In the genomic region with DNA sequence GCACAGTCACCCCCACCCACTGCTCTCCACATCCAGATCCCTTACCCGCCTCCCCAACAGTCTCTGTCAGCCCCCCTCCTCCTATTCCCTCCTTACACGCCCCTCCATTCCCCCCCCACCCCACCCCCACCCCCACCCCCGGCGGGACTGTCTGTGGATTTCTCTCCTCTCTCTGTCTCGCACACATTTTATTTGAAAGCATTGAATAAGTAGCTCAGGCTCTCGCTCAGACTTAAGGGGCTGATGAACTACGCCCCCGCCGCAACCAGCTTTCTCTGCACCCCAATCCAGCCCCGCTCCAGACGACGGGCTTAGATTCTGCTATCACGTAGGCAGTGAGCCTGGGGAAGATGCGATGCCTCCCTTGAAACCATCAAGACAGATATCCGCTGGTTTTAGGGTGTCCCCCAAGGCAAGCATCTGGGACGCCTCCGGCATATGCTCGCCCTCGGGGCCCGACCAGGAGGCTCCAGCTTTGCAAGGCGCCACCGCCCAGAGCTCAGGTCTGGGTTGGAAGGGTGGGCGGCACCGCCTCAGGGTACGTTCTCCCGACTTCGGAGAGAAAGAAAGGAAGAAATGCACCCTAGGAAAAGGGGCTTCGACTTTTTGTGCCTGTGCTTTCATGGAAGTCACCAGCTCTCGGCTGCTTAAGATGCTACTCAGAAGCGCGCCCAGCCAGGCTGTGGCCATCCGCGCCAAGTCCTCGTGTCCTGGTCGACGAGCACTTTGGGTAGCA, we compare ENCODE assay signal across 8 mouse cellular contexts. TPM values are rescaled to one million over a fixed set of nuclear protein-coding genes. Genes with fewer than 3 reads are reported as not detected.
DNase-seq lines count a peak whose midpoint lies in the region; ATAC-seq lines count a peak whose summit lies in the region.

No protein-coding gene starts in this region.

- DNase-seq in A20 (ENCODE audit: low read depth, low spot score) (peak; percentile 89), adipocyte (ENCODE audit: low spot score) (no peak)
- peak; percentile 40 for DNase-seq in embryo, embryonic 11.5 days (ENCODE audit: low read depth, low spot score)
- DNase-seq in layer of hippocampus, adult 9-11 months, result peak; percentile 57
- DNase-seq in right cerebral cortex, adult 18-20 months, result peak; percentile 69

- no peaks in the 10 kb centered on the region for H3K36me3 ChIP-seq in heart, embryonic 15.5 days
- H3K36me3 ChIP-seq in lung, embryonic 16.5 days (ENCODE audit: control insufficient read depth, insufficient read depth, low read length), result no peaks in the 10 kb centered on the region

- peak; percentile 43 for ATAC-seq in CD4-positive, CD25-positive, alpha-beta regulatory T cell, adult 4 months
- peak; percentile 28 for ATAC-seq in heart, embryonic 15.5 days (replicated peaks; ENCODE audit: insufficient number of reproducible peaks, insufficient read depth, low FRiP score, low read depth)
- peak; percentile 42 for ATAC-seq in lung, embryonic 16.5 days (ENCODE audit: low read depth)

- peaks cover 6% of the 10 kb centered on the region; the same call in 1 of the 2 replicates for H3K27me3 ChIP-seq in heart, embryonic 15.5 days
- no peaks in the 10 kb centered on the region for H3K27me3 ChIP-seq in lung, embryonic 16.5 days (ENCODE audit: control insufficient read depth, insufficient read depth, low read depth, low read length)

- under 1% methylated on average over 35 of the region's 36 CpGs for WGBS in heart, embryonic 15.5 days
- WGBS in lung, embryonic 16.5 days, result under 1% methylated on average over 36 of the region's 36 CpGs

- H3K4me2 ChIP-seq in heart, embryonic 15.5 days, result peak overlapping the region; percentile 95
- peak overlapping the region; percentile 81 for H3K4me2 ChIP-seq in lung, embryonic 16.5 days (ENCODE audit: low read depth, low read length)

- H3K9me3 ChIP-seq in heart, embryonic 15.5 days (replicated peaks), result no peaks in the 10 kb centered on the region
- no peaks in the 10 kb centered on the region for H3K9me3 ChIP-seq in lung, embryonic 16.5 days (ENCODE audit: control insufficient read depth, low read length)

- H3K4me3 ChIP-seq in heart, embryonic 15.5 days, result peak overlapping the region; percentile 79
- peak overlapping the region; percentile 77 for H3K4me3 ChIP-seq in lung, embryonic 16.5 days (ENCODE audit: low read length)

- H3K27ac ChIP-seq in heart, embryonic 15.5 days, result no peak overlapping the region; the same call in 1 of the 2 replicates
- peak overlapping the region; percentile 55 for H3K27ac ChIP-seq in lung, embryonic 16.5 days (ENCODE audit: low read length)

- H3K4me1 ChIP-seq in heart, embryonic 15.5 days (replicated peaks), result peaks cover 13% of the 10 kb centered on the region
- peaks cover 12% of the 10 kb centered on the region for H3K4me1 ChIP-seq in lung, embryonic 16.5 days (replicated peaks; ENCODE audit: control insufficient read depth, insufficient read depth, low read length)

- peak overlapping the region; percentile 67 for H3K9ac ChIP-seq in heart, embryonic 15.5 days
- H3K9ac ChIP-seq in lung, embryonic 16.5 days (ENCODE audit: low read length), result peak overlapping the region; percentile 82

RNA-seq across cellular contexts. Expression of gene Basp1, which starts 0.6 kb away (rescaled TPM):
- polyA plus RNA-seq in CD4-positive, CD25-positive, alpha-beta regulatory T cell, adult 4 months (2017; shearing (Covaris generic)), result under 1 TPM; 0.33 to 0.50 TPM
- 7.8 and 13.3 TPM in 2 replicates for polyA plus RNA-seq in heart, embryonic 15.5 days (2015; fragmentation: Nextera tagmentation; extraction: Ambion mirVana)
- polyA plus RNA-seq in lung, embryonic 16.5 days (2015; fragmentation: Nextera tagmentation; extraction: Ambion mirVana), result 9.3 and 13.0 TPM in 2 replicates
